Mouse (Mus musculus) A20 (cell line): ENCODE results near the gene Hs1bp3.

Experiments used
- DNase-seq: peaks from one replicate; pipeline ENCODE4 v3.0.0-alpha.2; 2011; ENCODE audit warnings: low read depth, low spot score

Gene Hs1bp3

GRCm38 (mm10) chr12:8313270-8313771, at the start of gene Hs1bp3:
TSS of gene Hs1bp3 (plus strand) at chr12:8313432.
- DNase-seq = peak; percentile 91

GRCm38 (mm10) chr12:8266311-8266710, 46.9 kb upstream of the Hs1bp3 start:
- DNase-seq = no peak

DNA sequence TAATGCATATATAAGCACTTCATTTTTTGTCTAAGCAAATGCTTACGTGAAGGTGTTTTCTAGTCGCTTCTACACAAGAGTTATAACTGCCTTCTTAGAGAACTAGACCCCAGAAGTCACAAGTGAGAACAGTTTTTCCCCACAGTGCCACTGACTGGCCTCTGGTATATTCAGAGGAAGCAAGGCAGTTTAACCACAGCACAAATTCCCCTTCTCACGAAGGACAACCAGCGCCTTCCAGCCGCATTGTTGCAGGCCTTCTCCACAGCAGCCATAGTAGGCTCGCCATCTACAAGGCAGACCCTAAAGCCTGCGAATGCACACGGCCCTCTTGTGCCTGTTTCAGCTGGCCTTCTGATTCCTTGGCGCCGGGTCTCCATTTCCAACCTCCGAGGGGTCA, 43.6 kb upstream of the Hs1bp3 start:
- DNase-seq = no peak

GRCm38 (mm10) chr12:8271405-8271804, 41.8 kb upstream of the Hs1bp3 start:
- DNase-seq = no peak

DNA sequence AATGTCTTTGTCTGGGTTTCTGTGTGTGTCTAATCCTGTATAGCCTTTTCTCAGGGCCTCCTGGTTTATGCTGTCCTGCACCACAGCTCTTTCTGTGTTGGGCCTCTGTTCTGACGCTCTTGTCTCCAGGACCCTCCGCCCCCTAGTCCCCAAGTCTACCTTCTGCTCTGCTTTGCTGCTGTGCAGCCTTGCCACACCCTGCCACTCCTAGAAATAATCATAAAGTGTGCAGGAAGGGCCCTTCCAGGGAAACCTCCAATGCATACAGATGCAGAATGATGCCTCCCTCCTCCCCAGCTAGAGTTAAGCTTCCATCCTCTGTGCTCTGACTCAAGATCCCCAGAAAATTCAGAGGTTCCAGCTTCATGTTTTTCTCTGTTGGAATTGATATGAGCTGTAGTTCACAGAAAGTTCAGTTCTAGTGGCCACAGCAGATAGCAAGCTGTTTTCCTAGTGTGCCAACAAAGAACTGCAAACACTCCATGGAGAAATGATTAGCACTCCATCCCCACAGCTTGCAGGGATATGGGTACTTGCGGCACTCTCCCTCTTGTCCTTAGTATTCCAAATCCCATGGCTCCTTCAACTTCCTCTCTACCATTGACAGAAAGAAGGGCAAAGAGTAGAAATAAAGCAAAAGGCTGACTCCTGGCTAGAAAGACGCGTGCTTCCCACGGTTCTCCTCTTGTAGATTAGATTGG, 39.6 kb upstream of the Hs1bp3 start:
- no peak for DNase-seq

- no peak for DNase-seq
These were observed 37.8 kb upstream of the Hs1bp3 start for GRCm38 (mm10) chr12:8275424-8275823.

GRCm38 (mm10) chr12:8281225-8282017, 31.8 kb upstream of the Hs1bp3 start:
- DNase-seq = no peak

- peak; percentile 64 for DNase-seq
These were observed 25.3 kb upstream of the Hs1bp3 start for GRCm38 (mm10) chr12:8287970-8288369.

DNA sequence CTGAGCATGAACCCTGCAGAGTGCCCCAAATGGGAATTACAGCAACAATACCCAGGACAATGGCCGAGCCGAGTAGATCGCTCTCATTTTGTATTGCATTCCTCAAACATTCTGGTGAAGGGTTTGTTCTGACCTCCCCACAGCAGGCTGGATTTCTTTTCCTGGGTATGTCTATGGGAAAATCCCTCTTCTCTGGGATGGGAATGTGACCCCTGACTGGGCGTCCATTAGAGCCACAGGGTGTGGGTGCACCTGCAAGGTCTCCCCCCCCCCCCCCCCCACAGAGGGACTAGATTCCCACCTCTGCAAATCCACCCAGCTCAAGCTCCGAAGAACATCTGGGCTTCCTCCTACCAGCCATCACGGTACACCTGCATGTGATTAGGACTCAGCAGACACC, 24.1 kb upstream of the Hs1bp3 start:
- no peak for DNase-seq

- DNase-seq = no peak
These were observed 23.7 kb upstream of the Hs1bp3 start for GRCm38 (mm10) chr12:8289499-8289898.

DNA sequence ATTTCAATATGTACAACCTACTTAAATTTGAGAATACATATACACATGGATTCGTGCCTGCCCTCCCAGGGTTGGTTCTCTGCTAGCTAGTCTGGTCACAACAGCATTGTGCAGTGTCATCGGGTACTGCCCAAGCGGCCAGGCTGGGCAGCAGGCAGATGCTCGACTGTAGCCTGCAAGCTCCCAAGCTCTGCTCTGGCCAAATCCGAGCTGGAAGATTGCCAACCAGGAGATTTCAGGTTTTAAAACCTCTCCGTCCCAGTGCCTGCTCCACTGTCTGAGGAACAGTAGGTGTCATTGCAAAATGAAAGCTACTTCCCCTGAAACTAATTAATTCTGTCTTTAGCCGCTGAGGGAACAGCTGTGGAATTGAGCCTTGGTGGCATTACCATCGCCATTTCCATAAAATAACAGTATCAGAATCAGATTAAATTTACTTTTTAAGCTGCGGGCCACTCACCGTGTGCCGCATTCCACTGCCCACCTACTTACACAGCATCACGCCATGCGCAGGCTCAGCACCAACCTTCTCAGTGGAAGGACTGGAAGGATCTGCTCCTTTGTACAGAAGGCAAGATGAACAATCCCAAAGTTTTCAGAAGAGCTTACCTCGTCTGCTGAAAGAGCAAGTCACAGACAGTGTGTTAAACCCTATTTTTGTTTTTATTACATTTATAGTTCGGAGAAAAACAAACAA, 21.9 kb upstream of the Hs1bp3 start:
- no peak for DNase-seq

GRCm38 (mm10) chr12:8295307-8295913, 17.8 kb upstream of the Hs1bp3 start:
- no peak for DNase-seq

DNA sequence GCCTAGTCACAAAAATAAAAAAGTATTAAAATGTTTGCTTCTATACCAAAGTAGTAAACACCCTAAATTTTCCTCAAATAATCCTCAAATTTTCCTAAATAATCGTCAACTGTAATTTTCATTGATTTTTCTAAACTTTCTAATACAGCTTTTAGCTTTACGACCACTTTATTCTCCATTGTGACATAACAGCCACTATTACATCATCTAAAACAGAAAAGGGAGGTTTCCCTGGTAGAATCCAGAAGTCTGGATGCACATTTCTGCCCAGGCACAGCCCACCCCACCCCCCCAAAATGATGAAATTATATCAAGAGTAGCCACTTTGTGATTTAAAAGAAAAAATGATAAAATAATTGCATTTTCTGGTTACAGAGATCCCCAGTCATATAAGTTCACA, 17.1 kb upstream of the Hs1bp3 start:
- no peak for DNase-seq

GRCm38 (mm10) chr12:8297586-8298214, 15.5 kb upstream of the Hs1bp3 start:
- DNase-seq = no peak

DNA sequence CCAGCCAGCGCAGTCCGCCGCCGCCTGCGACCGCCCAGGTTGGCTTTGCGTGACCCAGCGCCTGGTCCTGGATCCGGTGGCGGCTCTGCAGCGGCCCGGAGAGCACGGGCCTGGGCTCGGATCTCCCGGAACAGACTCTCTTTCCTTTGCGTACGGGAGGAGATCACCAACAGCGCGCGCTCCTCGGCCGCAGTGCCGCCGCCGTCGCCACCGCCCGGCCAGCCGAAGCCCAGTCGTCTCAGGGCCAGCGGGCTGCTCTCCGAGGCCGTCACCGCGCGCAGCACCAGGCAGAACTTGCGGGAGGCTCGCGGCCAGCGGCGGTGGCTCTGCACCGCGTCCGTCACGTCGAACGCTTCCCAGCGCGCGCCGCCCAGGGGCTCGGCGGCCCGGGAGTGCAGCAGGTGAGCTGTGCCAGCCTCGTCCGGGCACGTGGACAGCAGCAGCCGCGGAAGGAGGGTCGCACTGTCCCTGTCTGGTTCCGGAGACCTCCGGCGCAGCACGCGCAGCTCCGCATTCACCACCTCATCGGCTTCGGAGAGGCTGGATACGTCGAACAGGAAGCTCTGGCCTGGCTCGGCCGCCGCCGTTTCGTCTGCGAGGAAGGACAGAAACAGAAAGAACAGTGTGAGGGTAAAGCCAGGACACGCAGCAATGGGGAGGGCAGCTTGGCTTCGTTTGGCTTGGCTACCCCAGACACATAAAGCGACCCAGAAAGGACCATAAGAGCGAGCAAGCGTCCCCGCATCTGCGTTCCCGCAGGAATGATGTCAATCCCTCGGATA, 14.7 kb upstream of the Hs1bp3 start:
- no peak for DNase-seq

DNA sequence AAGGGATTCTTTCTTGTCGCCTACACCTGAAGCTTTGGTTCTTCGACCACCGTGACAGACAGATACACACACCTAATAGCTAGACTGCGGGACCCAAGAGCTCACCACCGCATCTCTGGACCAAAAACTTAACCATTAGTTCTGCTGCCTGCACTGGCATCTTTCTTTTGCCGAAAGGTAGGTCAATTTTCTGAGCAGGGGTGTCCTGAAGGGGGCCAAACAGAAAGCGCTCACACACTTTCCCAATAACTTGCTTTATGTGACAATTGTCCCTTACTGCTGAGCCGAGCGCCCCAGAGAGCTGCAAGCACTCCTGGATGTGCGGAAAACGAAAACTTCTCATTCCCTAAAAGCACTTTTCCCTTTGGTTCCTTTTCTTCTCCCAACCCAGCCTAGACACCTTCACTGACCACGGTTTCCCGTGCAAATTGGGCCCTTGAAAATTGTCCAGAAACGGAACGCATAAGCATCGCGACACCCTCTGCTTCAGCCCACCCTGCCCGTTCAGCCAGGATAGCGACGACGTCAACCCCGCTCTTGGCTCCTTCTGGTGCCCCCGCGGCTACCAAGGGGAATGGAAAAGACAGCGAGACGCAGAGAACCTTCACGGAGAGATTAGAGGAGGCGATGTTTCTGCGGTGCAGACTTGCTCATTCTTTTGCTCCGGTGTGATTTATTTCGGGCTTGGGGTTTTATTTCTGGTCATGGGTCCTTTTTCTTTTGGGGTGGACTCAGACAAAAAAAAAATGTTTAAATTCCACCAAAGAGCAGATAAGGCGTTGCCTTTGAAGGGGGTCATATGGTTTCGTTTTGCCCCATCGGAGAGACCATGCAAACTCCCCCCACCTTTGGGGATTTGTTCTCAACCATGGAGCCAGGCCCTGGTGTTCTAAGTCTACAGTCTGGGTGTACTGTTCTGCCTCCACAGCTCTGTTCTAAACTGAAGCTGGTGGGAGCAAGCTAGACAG, 13.8 kb upstream of the Hs1bp3 start:
- no peak for DNase-seq

DNA sequence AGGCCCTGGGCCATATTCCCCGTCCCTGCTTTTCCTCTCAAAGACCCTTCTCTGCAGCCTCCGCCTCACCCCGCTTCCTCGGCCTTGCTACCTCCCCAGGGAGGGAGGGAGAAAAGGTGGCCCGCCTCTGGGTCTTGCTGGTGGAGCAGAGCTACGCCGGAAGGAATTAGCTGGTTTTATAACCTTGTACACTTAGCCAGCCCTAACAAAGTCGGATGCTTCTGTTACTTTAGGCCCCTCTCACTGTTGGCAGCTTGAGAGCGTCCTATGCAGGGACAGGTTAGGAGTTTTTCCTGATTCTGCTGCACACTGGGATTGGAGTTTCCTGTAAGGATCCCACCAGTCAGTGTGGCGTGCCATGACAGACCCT, 13.1 kb upstream of the Hs1bp3 start:
- no peak for DNase-seq

DNA sequence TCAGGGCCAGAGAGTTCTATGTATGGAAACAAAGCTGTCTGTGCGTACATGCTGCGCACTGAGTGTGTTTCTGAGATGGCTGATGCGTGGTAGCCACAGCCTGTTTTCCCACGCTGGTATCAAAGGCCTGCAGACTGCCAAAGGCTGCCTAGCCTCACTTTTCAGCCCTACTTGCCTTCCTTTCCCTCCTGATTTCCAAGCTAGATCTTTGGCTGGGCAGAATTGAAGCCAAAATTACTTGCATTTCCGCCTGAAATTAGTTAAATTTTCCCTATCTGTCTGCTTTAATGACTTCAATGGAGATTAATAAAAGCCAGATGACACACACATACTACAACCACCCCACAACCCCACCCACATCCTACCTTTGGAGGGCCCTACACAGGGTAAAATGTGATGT, 12.7 kb upstream of the Hs1bp3 start:
- DNase-seq = no peak

DNA sequence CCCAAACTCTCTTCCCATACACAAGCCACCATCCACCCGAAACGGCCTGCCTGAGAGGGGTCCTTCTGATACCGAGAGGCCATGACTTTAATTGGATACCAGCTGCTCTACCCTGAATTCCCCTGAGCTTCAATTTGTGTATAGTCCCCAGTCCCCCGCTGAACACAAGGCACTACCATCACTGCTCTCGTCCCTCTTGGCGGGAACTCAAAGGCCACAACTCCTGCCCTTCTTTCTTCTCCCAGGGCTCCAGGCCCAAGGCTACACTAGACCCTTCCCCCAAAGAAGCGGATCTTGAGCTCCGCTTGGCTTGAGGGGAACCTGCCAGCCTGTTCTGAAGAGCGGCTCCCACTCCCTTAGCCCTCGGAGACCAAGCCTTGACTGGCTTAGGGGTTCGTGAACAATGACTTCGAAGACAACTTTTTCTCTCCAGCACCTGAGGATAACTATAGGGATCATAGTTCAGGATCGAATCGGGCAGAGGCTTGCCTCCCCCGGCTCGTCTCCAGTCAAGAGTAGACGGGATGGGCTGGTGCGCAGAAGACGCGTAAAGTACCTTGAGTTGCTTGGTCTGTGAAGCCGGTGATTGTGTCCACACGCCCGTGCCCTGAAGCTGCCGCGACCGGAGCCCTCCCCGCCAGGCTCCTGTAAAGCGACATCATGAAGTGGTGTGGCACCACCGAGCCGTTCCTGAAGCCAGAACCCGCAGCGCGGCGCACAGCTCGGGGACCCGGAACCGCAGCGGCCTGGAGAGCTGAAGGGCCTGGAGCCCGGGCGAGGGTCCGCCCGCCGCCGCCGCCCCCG, 12.0 kb upstream of the Hs1bp3 start:
- no peak for DNase-seq
